ENCODE assay signal across 8 mouse cellular contexts in genomic region chr17:36836874-36837647, GRCm38 (mm10). TPM values are rescaled to one million over a fixed set of nuclear protein-coding genes. Genes with fewer than 3 reads are reported as not detected.
A peak's percentile ranks its signal among the peaks of the same experiment; 100 is the strongest.
DNase-seq lines count a peak whose midpoint lies in the region; ATAC-seq lines count a peak whose summit lies in the region.

TSS of gene Trim26 (plus strand) at chr17:36837134.

- peak; percentile 99 for ATAC-seq in hindbrain, embryonic 16.5 days

- peak within 1 kb of the TSS; percentile 77 for H3K4me3 ChIP-seq in hindbrain, embryonic 16.5 days (ENCODE audit: low read length)
- peak within 1 kb of the TSS; percentile 49 for H3K4me3 ChIP-seq in macrophage (ENCODE audit: inconsistent target)

- no peaks in the 10 kb centered on the region for H3K36me3 ChIP-seq in hindbrain, embryonic 16.5 days (ENCODE audit: control insufficient read depth, insufficient read depth, low read length)
- H3K36me3 ChIP-seq in macrophage (ENCODE audit: inconsistent target) = 0 out of 2 replicates have a peak, but pooled peaks cover 6% of the 10 kb centered on the region

- H3K4me1 ChIP-seq in hindbrain, embryonic 16.5 days (ENCODE audit: control insufficient read depth, insufficient read depth, low read depth, low read length) = peaks cover 13% of the 10 kb centered on the region

- peak; percentile 92 for DNase-seq in WW6 (ENCODE audit: low read depth, low spot score)
- peak; percentile 95 to 96 for DNase-seq in cerebellum, postnatal 4 days (ENCODE audit: low spot score in 2 of 2)
- peak; percentile 99 for DNase-seq in gastrocnemius, adult 18-20 months (ENCODE audit: low spot score)
- DNase-seq in left cerebral cortex, adult 18-20 months (ENCODE audit: low spot score in 2 of 2) = peak; percentile 96 to 97
- DNase-seq in right cerebral cortex, adult 18-20 months = peak; percentile 97
- peak; percentile 95 for DNase-seq in urinary bladder, postnatal 10 days (ENCODE audit: low spot score)

- no peaks in the 10 kb centered on the region for H3K27me3 ChIP-seq in hindbrain, embryonic 16.5 days (replicated peaks; ENCODE audit: control insufficient read depth, insufficient read depth, low read length)

- H3K27ac ChIP-seq in hindbrain, embryonic 16.5 days (ENCODE audit: low read depth, low read length) = peak within 1 kb of the TSS; percentile 93
- H3K27ac ChIP-seq in macrophage = peak within 1 kb of the TSS; percentile 65

- no peaks in the 10 kb centered on the region for H3K9me3 ChIP-seq in hindbrain, embryonic 16.5 days (ENCODE audit: control insufficient read depth, low read length)

- peak within 1 kb of the TSS; percentile 88 for H3K9ac ChIP-seq in hindbrain, embryonic 16.5 days (ENCODE audit: low read depth, low read length)

- H3K79me2 ChIP-seq in macrophage (ENCODE audit: inconsistent target) = peaks cover 47% of the 10 kb centered on the region

- peak within 1 kb of the TSS; percentile 73 for H3K4me2 ChIP-seq in hindbrain, embryonic 16.5 days (ENCODE audit: low read length)

- 0% methylated on average over 30 of the region's 58 CpGs for WGBS in hindbrain, embryonic 16.5 days
- under 1% methylated on average over 58 of the region's 58 CpGs for WGBS in macrophage (ENCODE audit: missing documents)

RNA-seq across cellular contexts. Expression of gene Trim26, which starts in this region (rescaled TPM):
- 10 to 100 TPM; 18.4 to 18.7 TPM for total RNA-seq in gastrocnemius, adult 18-20 months (2021)
- polyA plus RNA-seq in hindbrain, embryonic 16.5 days (2015; fragmentation: Nextera tagmentation; extraction: Ambion mirVana) = 49.5 and 53.8 TPM in 2 replicates
- 10 to 100 TPM; 20.1 to 20.2 TPM for total RNA-seq in left cerebral cortex, adult 18-20 months (2021)
- 100 to 1,000 TPM; 201 to 789 (median 293) TPM for total RNA-seq in macrophage (2018; cell fraction: chromatin; rRNA removed)
- 10 to 100 TPM; 42.0 to 85.6 (median 57.7) TPM for total RNA-seq in macrophage (2018; cell fraction: cytosol; rRNA removed)
- 100 to 1,000 TPM; 165 to 654 (median 235) TPM for total RNA-seq in macrophage (2018; cell fraction: nucleus; rRNA removed)
- polyA plus RNA-seq in macrophage (2018) = 38.3 to 72.2 TPM (median 56.6 TPM) in 3 replicates

Comparison
In these comparisons a context has a peak if more than half of its experiments do, and no peak if none do; other contexts are left out.
1. Peak in every context shown above with its lines: DNase-seq, ATAC-seq, H3K4me3 ChIP-seq and H3K27ac ChIP-seq.